Mouse (Mus musculus) forebrain, embryonic 14.5 days (tissue): Measurements from ENCODE around the gene Nacc1. TPM values are rescaled to one million over a fixed set of nuclear protein-coding genes. Genes with fewer than 3 reads are reported as not detected.

Experiments used
- ATAC-seq: fragments of 200-750 bp; cut with Nextera tagmentation; 2 replicates; pipeline ENCODE4 v1.8.0; 2017; ENCODE audit warnings: mild to moderate bottlenecking, moderate library complexity
- DNase-seq: peaks from one replicate; pipeline ENCODE4 v3.0.0-alpha.2; 2015; ENCODE audit warnings: low spot score
- H3K27ac ChIP-seq: fragments of 300-500 bp; sonication (generic); 2 replicates; pipeline ENCODE4 v1.5.1; 2014; ENCODE audit warnings: low read depth, mild to moderate bottlenecking, control low read depth, low read length, moderate library complexity
- H3K27me3 ChIP-seq: fragments of 300-500 bp; sonication (generic); replicated peaks from 2 replicates; pipeline ENCODE4 v1.6.1; 2014; ENCODE audit warnings: low read length, control low read depth, mixed read lengths; ENCODE audit not compliant: control insufficient read depth, insufficient read depth
- H3K36me3 ChIP-seq: fragments of 300-500 bp; sonication (generic); 2 replicates; pipeline ENCODE4 v1.6.1; 2014; ENCODE audit warnings: low read length, control low read depth; ENCODE audit not compliant: control insufficient read depth, insufficient read depth
- H3K4me1 ChIP-seq: fragments of 300-500 bp; sonication (generic); 2 replicates; pipeline ENCODE4 v1.6.1; 2014; ENCODE audit warnings: antibody characterized with exemption, low read length, control low read depth; ENCODE audit not compliant: control insufficient read depth, insufficient read depth
- H3K4me2 ChIP-seq: fragments of 300-500 bp; sonication (generic); 2 replicates; pipeline ENCODE4 v1.6.1; 2014; ENCODE audit warnings: mild to moderate bottlenecking, control low read depth, low read length
- H3K4me3 ChIP-seq: fragments of 300-500 bp; sonication (generic); 2 replicates; pipeline ENCODE4 v1.5.1; 2014; ENCODE audit warnings: low read depth, low read length, control low read depth
- H3K9ac ChIP-seq: fragments of 300-500 bp; sonication (generic); 2 replicates; pipeline ENCODE4 v1.6.1; 2014; ENCODE audit warnings: mild to moderate bottlenecking, low read length, control low read depth, moderate library complexity
- H3K9me3 ChIP-seq: fragments of 300-500 bp; sonication (generic); replicated peaks from 2 replicates; pipeline ENCODE4 v1.6.1; 2016; ENCODE audit warnings: low read length, control low read depth, mixed read lengths; ENCODE audit not compliant: control insufficient read depth
- WGBS: fragments of 180-500 bp; shearing (Covaris S2); extraction: QIAGEN DNeasy Blood & Tissue Kit; methylation state at CpG from one replicate; pipeline ENCODE4 v1.1.7; 2014; 5-methylcytosine and 5-hydroxymethylcytosine counted together
- polyA plus RNA-seq: library from polyadenylated mRNA; unstranded; fragments of >200 nt; fragmentation: Nextera tagmentation; extraction: Ambion mirVana; gene quantifications from 2 replicates; pipeline ENCODE4 v1.2.1, GENCODE M21; 2014

Gene Nacc1
- polyA plus RNA-seq, 1 experiment from 2014 or later, result 17.6 TPM

DNA sequence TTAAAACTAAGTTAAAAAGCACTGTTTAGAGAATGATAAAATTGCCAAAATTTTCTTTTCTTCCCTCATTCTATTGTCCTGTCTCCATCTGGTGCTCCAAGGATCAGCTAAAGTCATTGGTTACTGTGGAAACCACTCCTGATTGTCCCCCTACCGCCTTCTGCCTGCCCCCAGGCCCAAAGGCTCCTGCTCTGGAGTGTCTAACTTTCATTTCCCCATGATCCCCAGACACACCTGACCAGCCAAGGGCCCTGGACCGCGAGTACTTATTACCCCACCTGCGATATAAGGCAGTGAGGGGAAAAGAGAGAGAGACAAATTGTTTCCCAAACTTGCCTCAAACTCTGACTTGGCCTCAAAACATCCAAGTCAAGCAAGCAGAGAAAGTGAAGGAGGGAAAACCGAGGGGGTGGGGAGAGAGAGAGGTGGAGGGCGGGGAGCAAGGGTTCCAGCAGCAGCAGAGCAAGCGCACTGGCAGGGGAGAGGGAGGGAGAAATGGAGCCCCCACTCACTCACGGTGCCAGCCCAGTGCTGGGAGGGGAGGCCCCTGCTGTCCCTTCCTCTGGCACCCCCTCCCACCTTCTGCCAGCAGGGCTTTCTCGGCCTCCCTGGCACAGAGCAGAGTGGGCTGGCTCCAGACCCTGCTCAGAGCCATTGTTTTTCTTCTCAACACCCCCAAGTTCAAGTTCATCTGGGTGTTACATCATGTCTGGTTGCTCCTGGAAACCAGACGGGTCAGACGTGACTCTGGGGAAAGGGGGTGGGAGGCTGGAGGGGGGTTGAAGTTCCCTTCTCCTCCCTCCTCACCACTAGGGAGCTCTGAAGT is 24.5 kb upstream of the Nacc1 start:
- Histone ChIP-seq H3K27me3 (peaks cover 17% of the 10 kb centered on the region; the same call in 1 of the 2 replicates), H3K9me3 (no peaks in the 10 kb centered on the region), H3K4me2 (peak overlapping the region; percentile 16; the same call in 1 of the 2 replicates), H3K36me3 (peaks cover 41% of the 10 kb centered on the region), H3K9ac (peak overlapping the region; percentile 50), H3K27ac (peak overlapping the region; percentile 96), H3K4me1 (peaks cover 69% of the 10 kb centered on the region), H3K4me3 (no peak overlapping the region)
- WGBS, result 5% methylated on average over 10 of the region's 11 CpGs
- DNase-seq (peak; percentile 95), ATAC-seq (peak; percentile 85)

DNA sequence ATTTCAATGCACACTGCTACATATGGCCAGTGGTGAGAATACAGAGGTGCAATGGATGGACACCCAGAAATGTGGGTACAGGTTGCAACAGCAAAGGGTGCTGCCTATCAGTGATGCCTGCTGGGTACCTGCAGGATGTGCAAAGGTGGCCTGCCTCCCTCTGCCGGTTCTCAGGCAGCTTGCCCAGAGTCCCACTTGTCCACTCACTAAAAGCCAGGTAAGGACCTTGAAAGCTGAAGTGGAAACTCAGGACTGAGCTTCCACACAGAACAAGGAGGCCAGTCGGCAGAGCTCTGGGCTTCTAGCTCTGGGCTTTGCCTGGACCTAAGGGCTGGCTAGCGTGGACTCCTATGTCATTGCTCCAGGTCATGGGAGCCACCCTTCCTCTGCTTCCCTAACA is 23.6 kb upstream of the Nacc1 start:
- Histone ChIP-seq H3K4me1 (peaks cover 67% of the 10 kb centered on the region), H3K9ac (peak overlapping the region; percentile 50), H3K27ac (peak overlapping the region; percentile 96), H3K4me2 (peak overlapping the region; percentile 16; the same call in 1 of the 2 replicates), H3K4me3 (no peak overlapping the region), H3K27me3 (peaks cover 19% of the 10 kb centered on the region; the same call in 1 of the 2 replicates), H3K9me3 (no peaks in the 10 kb centered on the region), H3K36me3 (peaks cover 35% of the 10 kb centered on the region)
- no peak for DNase-seq
- no peak for ATAC-seq
- 32% methylated on average over 3 of the region's 3 CpGs for WGBS

DNA sequence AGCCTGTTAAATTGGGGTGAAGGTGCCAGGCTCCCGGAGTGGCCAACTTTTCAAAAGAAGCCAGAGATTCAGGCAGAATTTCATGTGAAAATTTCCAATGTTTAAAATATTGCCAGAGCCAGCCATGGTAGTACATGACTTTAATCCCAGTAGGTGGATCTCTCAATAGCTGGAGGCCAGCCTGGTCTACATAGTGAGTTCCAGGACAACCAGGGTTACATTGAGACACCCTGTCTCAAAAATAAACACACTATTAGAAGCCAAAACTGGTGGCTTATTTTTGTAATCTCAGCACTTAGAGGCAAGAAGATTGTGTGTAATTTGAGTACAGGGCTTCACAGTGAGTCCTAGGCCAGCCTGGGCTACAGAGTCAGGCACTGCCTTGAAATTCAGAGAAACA is 22.3 kb upstream of the Nacc1 start:
- H3K4me1 ChIP-seq, result peaks cover 58% of the 10 kb centered on the region
- peaks cover 30% of the 10 kb centered on the region; the same call in 1 of the 2 replicates for H3K36me3 ChIP-seq
- peak overlapping the region; percentile 96 for H3K27ac ChIP-seq
- DNase-seq (no peak), ATAC-seq (no peak)
- H3K27me3 ChIP-seq, result peaks cover 16% of the 10 kb centered on the region; the same call in 1 of the 2 replicates
- H3K9ac ChIP-seq, result peak overlapping the region; percentile 37; the same call in 1 of the 2 replicates
- 71% methylated on average over 1 of the region's 1 CpGs for WGBS
- H3K4me2 ChIP-seq, result no peak overlapping the region
- H3K4me3 ChIP-seq, result no peak overlapping the region
- H3K9me3 ChIP-seq, result no peaks in the 10 kb centered on the region

DNA sequence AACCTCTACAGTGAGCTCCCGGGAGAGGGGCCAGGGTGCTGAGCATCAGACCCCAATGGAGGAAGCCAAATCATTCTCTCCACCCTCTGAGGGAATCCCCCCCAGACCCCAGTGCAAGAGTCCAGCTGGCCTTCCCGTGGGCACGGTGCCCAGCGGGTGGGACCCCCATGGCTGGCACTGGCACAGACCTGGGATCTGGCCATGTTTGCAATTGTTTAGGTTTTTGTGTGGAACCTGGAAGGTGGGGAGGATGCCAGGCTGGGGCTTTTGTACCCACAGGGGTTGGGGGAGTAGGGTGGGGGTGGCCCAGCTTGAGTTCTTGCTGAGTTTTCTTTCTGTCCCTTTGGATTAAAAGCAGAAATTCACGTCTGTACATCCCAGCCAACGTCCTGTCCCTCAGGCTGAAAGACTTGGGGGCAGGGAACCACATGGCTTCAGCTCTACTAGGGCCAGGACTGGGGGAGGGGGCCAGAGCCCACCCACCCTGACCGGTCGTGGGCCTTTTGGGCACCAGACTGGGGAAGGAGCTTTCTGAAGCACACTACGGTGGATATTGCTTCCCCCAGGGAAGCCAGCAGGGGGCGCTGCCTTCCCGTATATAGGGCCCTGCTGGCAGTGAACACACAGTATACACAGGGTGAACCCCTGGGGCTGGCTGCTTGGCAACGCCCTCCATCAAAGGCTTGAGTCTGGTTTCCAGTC is 21.3 kb upstream of the Nacc1 start:
- no peak overlapping the region for H3K4me3 ChIP-seq
- H3K4me1 ChIP-seq, result peaks cover 53% of the 10 kb centered on the region
- peaks cover 27% of the 10 kb centered on the region for H3K36me3 ChIP-seq
- ATAC-seq (peak; percentile 75), DNase-seq (peak; percentile 97)
- peak overlapping the region; percentile 96 for H3K27ac ChIP-seq
- no peak overlapping the region for H3K4me2 ChIP-seq
- peak overlapping the region; percentile 75; the same call in 1 of the 2 replicates for H3K9ac ChIP-seq
- 2% methylated on average over 12 of the region's 12 CpGs for WGBS
- H3K9me3 ChIP-seq, result no peaks in the 10 kb centered on the region
- peaks cover 22% of the 10 kb centered on the region for H3K27me3 ChIP-seq

DNA sequence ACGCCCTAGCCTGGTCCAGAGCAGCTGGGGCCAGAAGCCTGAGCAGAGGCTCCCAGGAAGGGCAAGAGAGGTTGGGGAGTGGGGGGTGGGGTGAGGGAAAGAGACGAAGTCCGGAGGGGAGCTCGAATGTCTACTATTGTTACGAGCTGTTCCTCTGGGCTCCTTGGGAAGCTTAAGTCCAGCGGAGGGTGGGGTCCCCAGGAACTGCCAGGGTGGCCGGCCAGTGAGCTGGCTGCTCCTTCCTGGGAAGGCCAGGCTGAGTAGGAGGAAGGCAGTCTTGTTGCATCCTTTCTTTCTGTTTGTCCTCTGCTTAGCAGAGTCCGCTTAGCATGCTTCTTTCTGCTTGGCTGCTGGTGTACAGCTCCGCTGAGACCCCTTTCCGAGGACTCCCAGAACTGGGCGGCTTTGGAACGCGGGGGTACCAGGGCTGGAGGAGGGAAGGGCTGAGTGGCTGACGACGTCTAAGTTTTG is 20.4 kb upstream of the Nacc1 start:
- peak overlapping the region; percentile 52 for H3K4me2 ChIP-seq
- H3K36me3 ChIP-seq, result peaks cover 22% of the 10 kb centered on the region
- no peak for DNase-seq
- H3K4me3 ChIP-seq, result peak overlapping the region; percentile 19
- H3K9ac ChIP-seq, result peak overlapping the region; percentile 75
- peak overlapping the region; percentile 96 for H3K27ac ChIP-seq
- peaks cover 47% of the 10 kb centered on the region for H3K4me1 ChIP-seq
- peaks cover 27% of the 10 kb centered on the region for H3K27me3 ChIP-seq
- H3K9me3 ChIP-seq, result no peaks in the 10 kb centered on the region
- WGBS, result 10% methylated on average over 15 of the region's 15 CpGs
- ATAC-seq, result no peak

DNA sequence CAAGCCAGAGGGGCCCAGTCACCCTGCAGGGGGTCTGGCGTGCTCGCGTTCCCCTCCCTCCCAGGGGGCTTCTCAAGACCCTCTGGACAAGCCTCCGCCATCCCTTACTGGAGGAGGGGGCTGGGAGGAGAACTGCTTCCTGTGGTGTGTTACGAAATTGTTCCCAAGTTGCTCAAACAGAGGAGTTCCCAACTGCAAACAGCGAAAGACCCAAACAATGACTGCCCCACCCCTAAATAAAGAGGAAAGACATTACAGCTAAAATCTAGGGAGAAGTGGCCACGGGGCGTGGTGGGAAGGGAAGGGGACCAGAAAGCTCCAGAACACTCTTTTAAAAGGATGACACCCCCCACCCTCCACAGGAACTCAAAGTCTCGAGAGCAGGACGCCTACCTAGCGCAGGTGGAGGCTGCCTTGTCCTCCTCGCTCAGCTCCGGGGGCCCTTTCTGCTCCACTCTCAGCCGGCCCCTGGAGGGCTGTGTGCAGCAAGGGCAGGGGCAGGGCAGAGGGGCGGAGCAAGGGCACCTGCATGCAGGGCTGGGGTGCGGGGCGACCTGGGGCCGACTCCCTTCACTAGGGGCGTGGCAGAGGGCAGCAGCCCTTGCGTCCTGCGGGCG is 19.7 kb upstream of the Nacc1 start:
- Histone ChIP-seq H3K27me3 (peaks cover 34% of the 10 kb centered on the region), H3K4me2 (peak overlapping the region; percentile 52), H3K4me3 (peak overlapping the region; percentile 19), H3K9ac (peak overlapping the region; percentile 75), H3K27ac (peak overlapping the region; percentile 96), H3K4me1 (peaks cover 46% of the 10 kb centered on the region), H3K9me3 (no peaks in the 10 kb centered on the region), H3K36me3 (peaks cover 25% of the 10 kb centered on the region)
- no peak for ATAC-seq
- DNase-seq, result no peak
- 13% methylated on average over 22 of the region's 22 CpGs for WGBS

DNA sequence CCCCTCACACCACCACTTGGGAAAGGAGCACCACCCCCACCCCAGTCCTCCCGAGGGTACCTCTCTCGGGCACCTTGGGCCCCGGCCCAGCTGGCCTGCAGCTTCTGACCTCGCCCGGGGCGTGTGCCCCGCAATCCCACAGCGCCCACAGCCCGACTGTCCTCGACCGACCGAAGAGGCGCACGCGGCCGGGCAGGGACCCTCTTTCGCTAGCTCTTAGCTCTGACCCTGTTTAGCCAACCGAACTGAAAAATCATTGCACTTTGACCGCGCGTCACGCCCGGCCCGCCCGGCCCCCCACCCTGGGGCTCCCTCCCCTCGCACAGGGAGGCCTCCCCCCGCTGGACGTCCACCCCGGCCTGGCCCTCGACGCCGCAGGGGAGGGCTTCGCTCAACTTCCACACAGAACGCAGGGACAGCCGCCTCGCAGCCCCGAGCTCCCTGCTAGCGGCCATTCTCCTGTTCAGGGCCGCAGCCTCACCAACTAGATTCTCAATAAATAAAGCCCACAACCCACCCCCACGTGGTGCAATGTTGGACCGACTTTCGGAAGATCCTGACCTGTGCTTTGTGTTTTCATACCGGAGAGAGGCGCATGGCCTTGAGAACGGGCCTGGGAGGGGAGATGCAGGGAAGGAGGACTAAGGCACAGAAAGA is 19.1 kb upstream of the Nacc1 start:
- peak; percentile 36 for DNase-seq
- peaks cover 40% of the 10 kb centered on the region for H3K27me3 ChIP-seq
- H3K4me1 ChIP-seq, result peaks cover 43% of the 10 kb centered on the region

DNA sequence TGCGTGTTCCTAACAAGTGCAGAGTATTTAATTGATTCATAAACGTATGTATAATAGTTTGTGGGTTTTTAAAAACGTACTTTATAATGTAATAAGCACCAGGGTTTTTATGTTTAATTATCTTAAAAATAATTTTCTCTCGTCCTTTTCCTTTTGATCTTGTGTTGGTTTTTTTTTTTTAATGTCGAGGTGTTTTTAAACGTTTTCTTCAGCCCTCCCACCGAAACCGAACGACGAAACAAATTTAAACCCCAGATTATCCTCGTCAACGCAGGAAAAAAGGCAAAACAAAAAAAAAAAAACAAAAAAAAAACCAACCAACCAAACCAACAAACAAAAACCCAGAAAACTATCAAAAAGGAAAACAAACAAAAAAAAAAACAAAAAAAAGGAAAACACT is 18.3 kb upstream of the Nacc1 start:
- Histone ChIP-seq H3K36me3 (peaks cover 19% of the 10 kb centered on the region), H3K4me2 (peak overlapping the region; percentile 52), H3K27me3 (peaks cover 44% of the 10 kb centered on the region), H3K9me3 (no peaks in the 10 kb centered on the region), H3K4me1 (peaks cover 35% of the 10 kb centered on the region), H3K4me3 (peak overlapping the region; percentile 27), H3K9ac (peak overlapping the region; percentile 75), H3K27ac (peak overlapping the region; percentile 96)
- DNase-seq (no peak), ATAC-seq (no peak)
- 4% methylated on average over 12 of the region's 12 CpGs for WGBS

More for the DNA sequence above, 19.1 kb upstream of the Nacc1 start:
- no peak for ATAC-seq
- H3K9me3 ChIP-seq, result no peaks in the 10 kb centered on the region
- peaks cover 25% of the 10 kb centered on the region for H3K36me3 ChIP-seq
- peak overlapping the region; percentile 52 for H3K4me2 ChIP-seq
- H3K9ac ChIP-seq, result peak overlapping the region; percentile 75
- 4% methylated on average over 44 of the region's 45 CpGs for WGBS
- H3K4me3 ChIP-seq, result peak overlapping the region; percentile 19
- H3K27ac ChIP-seq, result peak overlapping the region; percentile 96
